Mouse (Mus musculus): ENCODE measurements around the gene Zxdb. TPM values are rescaled to one million over a fixed set of nuclear protein-coding genes. Genes with fewer than 3 reads are reported as not detected.

The Zxdb gene
- polyA plus RNA-seq, 1 experiment from 2014 or later, result 3.8 TPM

- Histone ChIP-seq H3K9me3 (ENCODE audit: control insufficient read depth, low read length) (no peaks in the 10 kb centered on the region), H3K4me2 (ENCODE audit: low read depth, low read length) (no peak overlapping the region), H3K9ac (replicated peaks; ENCODE audit: low read depth, low read length) (no peak overlapping the region), H3K4me3 (ENCODE audit: low read depth, low read length) (no peak overlapping the region), H3K27me3 (ENCODE audit: control insufficient read depth, insufficient read depth, low read length) (no peaks in the 10 kb centered on the region), H3K27ac (ENCODE audit: low read depth, low read length) (no peak overlapping the region), H3K36me3 (ENCODE audit: control insufficient read depth, insufficient read depth, low read length) (no peaks in the 10 kb centered on the region), H3K4me1 (ENCODE audit: control insufficient read depth, insufficient read depth, low read length) (no peaks in the 10 kb centered on the region)
- WGBS, result 91% methylated on average over 5 of the region's 5 CpGs
- ATAC-seq (ENCODE audit: low read depth), result no peak
Observed at GRCm38 (mm10) chrX:94753733-94754132, 29.4 kb downstream of the Zxdb start.

- Histone ChIP-seq H3K9ac (replicated peaks; ENCODE audit: low read depth, low read length) (no peak overlapping the region), H3K27ac (ENCODE audit: low read depth, low read length) (no peak overlapping the region), H3K27me3 (ENCODE audit: control insufficient read depth, insufficient read depth, low read length) (no peaks in the 10 kb centered on the region), H3K9me3 (ENCODE audit: control insufficient read depth, low read length) (no peaks in the 10 kb centered on the region), H3K4me3 (ENCODE audit: low read depth, low read length) (no peak overlapping the region), H3K36me3 (ENCODE audit: control insufficient read depth, insufficient read depth, low read length) (no peaks in the 10 kb centered on the region), H3K4me1 (ENCODE audit: control insufficient read depth, insufficient read depth, low read length) (no peaks in the 10 kb centered on the region), H3K4me2 (ENCODE audit: low read depth, low read length) (no peak overlapping the region)
- WGBS, result 57% methylated on average over 1 of the region's 1 CpGs
- no peak for ATAC-seq (ENCODE audit: low read depth)
Observed at GRCm38 (mm10) chrX:94759959-94760358, 35.6 kb downstream of the Zxdb start.

- no peak overlapping the region for H3K9ac ChIP-seq (replicated peaks; ENCODE audit: low read depth, low read length)
- H3K27ac ChIP-seq (ENCODE audit: low read depth, low read length), result no peak overlapping the region
- H3K27me3 ChIP-seq (ENCODE audit: control insufficient read depth, insufficient read depth, low read length), result no peaks in the 10 kb centered on the region
- H3K9me3 ChIP-seq (ENCODE audit: control insufficient read depth, low read length), result no peaks in the 10 kb centered on the region
- no peak overlapping the region for H3K4me3 ChIP-seq (ENCODE audit: low read depth, low read length)
- WGBS, result 95% methylated on average over 34 of the region's 34 CpGs
- H3K4me2 ChIP-seq (ENCODE audit: low read depth, low read length), result no peak overlapping the region
- no peaks in the 10 kb centered on the region for H3K4me1 ChIP-seq (ENCODE audit: control insufficient read depth, insufficient read depth, low read length)
- no peaks in the 10 kb centered on the region for H3K36me3 ChIP-seq (ENCODE audit: control insufficient read depth, insufficient read depth, low read length)
- no peak for ATAC-seq (ENCODE audit: low read depth)
Observed at GRCm38 (mm10) chrX:94773876-94774275, 49.5 kb downstream of the Zxdb start.

Other genes with a start within 250 kb of the Zxdb start
- 1,148 and 1,177 TPM in 2 replicates for gene Maged1, start 182.4 kb upstream of the Zxdb start, polyA plus RNA-seq (2014; fragmentation: Nextera tagmentation; extraction: Ambion mirVana)
- 22.3 and 22.7 TPM in 2 replicates for gene Gspt2, start 88.5 kb upstream of the Zxdb start, polyA plus RNA-seq (2014; fragmentation: Nextera tagmentation; extraction: Ambion mirVana)

Data from neural tube, embryonic 14.5 days (tissue).